Mouse (Mus musculus): ENCODE measurements at regions not wholly inside any gene's neighbourhood (a gene's known extent, or its start where the extent isn't known, plus 50 kb on each side); places are given as distances from the start of the nearest gene placed in this dataset.

GRCm38 (mm10) chr16:55710017-55710416 is 128.7 kb downstream of the Nfkbiz start:
- Histone ChIP-seq H3K4me1 (ENCODE audit: control insufficient read depth, insufficient read depth, low read length) (no peaks in the 10 kb centered on the region), H3K27ac (ENCODE audit: insufficient read depth, low read depth, low read length) (no peak overlapping the region), H3K4me3 (ENCODE audit: insufficient read depth, low read depth, low read length) (no peak overlapping the region)
- WGBS, result 34% methylated on average over 3 of the region's 3 CpGs
- no peak for TF ChIP-seq POLR2A (IDR thresholded peaks at IDR 0.05; ENCODE audit: insufficient read depth, low read depth, low read length)
- TF ChIP-seq CTCF (IDR thresholded peaks at IDR 0.05; ENCODE audit: insufficient read depth, low read depth, low read length), result no peak

- Histone ChIP-seq H3K4me1 (ENCODE audit: control insufficient read depth, insufficient read depth, low read length) (no peaks in the 10 kb centered on the region), H3K4me3 (ENCODE audit: insufficient read depth, low read depth, low read length) (no peak overlapping the region), H3K27ac (ENCODE audit: insufficient read depth, low read depth, low read length) (no peak overlapping the region)
- TF ChIP-seq CTCF (IDR thresholded peaks at IDR 0.05; ENCODE audit: insufficient read depth, low read depth, low read length), result no peak
- no peak for TF ChIP-seq POLR2A (IDR thresholded peaks at IDR 0.05; ENCODE audit: insufficient read depth, low read depth, low read length)
Measured at GRCm38 (mm10) chr16:55706502-55706901, 132.2 kb downstream of the Nfkbiz start.

DNA sequence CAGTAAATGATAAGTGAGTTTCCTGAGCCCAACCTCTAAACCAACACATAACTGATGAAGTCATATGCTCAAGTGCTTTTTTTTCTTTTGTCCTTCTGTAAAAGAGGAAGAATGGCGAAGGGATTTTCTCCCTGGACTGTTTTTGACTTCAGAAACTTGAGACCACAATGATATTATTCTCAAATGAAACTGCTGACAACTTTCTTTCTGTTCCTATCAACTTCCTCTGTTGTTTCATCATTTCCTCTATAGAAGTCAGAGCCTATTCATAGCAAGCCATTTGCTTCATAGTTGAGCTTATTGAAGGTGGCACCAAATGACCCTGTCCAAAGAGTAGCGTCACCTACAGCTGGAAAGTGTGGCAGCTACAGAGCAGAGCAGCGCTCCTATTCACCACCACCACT is 140.2 kb downstream of the Nfkbiz start:
- Histone ChIP-seq H3K4me3 (ENCODE audit: insufficient read depth, low read depth, low read length) (no peak overlapping the region), H3K4me1 (ENCODE audit: control insufficient read depth, insufficient read depth, low read length) (no peaks in the 10 kb centered on the region), H3K27ac (ENCODE audit: insufficient read depth, low read depth, low read length) (no peak overlapping the region)
- TF ChIP-seq CTCF (IDR thresholded peaks at IDR 0.05; ENCODE audit: insufficient read depth, low read depth, low read length) (no peak), POLR2A (IDR thresholded peaks at IDR 0.05; ENCODE audit: insufficient read depth, low read depth, low read length) (no peak)
- 84% methylated on average over 3 of the region's 3 CpGs for WGBS

DNA sequence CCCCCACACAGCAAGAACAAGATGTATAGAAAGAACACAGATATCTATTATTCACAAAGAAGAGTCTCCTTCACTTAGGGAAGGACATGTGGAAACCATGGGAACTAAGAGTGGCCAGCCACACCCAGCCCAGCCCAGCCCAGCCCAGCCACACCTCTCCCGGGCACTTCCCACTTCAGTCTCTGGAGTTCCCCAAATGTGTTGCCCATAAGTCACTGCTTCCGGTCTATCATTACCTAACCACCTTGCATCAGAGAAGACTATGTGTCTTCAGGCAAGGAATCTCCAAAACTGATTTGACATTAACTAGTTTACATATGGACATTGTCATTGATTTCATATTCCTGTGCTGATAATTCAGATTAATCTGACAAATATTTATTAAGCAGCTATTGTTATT is 147.6 kb downstream of the Nfkbiz start:
- TF ChIP-seq POLR2A (IDR thresholded peaks at IDR 0.05; ENCODE audit: insufficient read depth, low read depth, low read length) (no peak), CTCF (IDR thresholded peaks at IDR 0.05; ENCODE audit: insufficient read depth, low read depth, low read length) (no peak)
- Histone ChIP-seq H3K27ac (ENCODE audit: insufficient read depth, low read depth, low read length) (no peak overlapping the region), H3K4me1 (ENCODE audit: control insufficient read depth, insufficient read depth, low read length) (no peaks in the 10 kb centered on the region), H3K4me3 (ENCODE audit: insufficient read depth, low read depth, low read length) (no peak overlapping the region)
- 89% methylated on average over 2 of the region's 2 CpGs for WGBS

- no peak overlapping the region for H3K27ac ChIP-seq (ENCODE audit: insufficient read depth, low read depth, low read length)
- 85% methylated on average over 1 of the region's 1 CpGs for whole genome bisulfite sequencing
- H3K4me3 ChIP-seq (ENCODE audit: insufficient read depth, low read depth, low read length), result no peak overlapping the region
- no peaks in the 10 kb centered on the region for H3K4me1 ChIP-seq (ENCODE audit: control insufficient read depth, insufficient read depth, low read length)
- TF ChIP-seq POLR2A (IDR thresholded peaks at IDR 0.05; ENCODE audit: insufficient read depth, low read depth, low read length), result no peak
- TF ChIP-seq CTCF (IDR thresholded peaks at IDR 0.05; ENCODE audit: insufficient read depth, low read depth, low read length), result no peak
Measured at GRCm38 (mm10) chr16:55663946-55664345, 174.8 kb downstream of the Nfkbiz start.

GRCm38 (mm10) chr16:55636667-55637450 is 201.8 kb downstream of the Nfkbiz start:
- no peaks in the 10 kb centered on the region for H3K4me1 ChIP-seq (ENCODE audit: control insufficient read depth, insufficient read depth, low read length)
- WGBS, result 57% methylated on average over 3 of the region's 3 CpGs
- no peak overlapping the region for H3K27ac ChIP-seq (ENCODE audit: insufficient read depth, low read depth, low read length)
- TF ChIP-seq POLR2A (IDR thresholded peaks at IDR 0.05; ENCODE audit: insufficient read depth, low read depth, low read length) (no peak), CTCF (IDR thresholded peaks at IDR 0.05; ENCODE audit: insufficient read depth, low read depth, low read length) (no peak)
- no peak overlapping the region for H3K4me3 ChIP-seq (ENCODE audit: insufficient read depth, low read depth, low read length)

DNA sequence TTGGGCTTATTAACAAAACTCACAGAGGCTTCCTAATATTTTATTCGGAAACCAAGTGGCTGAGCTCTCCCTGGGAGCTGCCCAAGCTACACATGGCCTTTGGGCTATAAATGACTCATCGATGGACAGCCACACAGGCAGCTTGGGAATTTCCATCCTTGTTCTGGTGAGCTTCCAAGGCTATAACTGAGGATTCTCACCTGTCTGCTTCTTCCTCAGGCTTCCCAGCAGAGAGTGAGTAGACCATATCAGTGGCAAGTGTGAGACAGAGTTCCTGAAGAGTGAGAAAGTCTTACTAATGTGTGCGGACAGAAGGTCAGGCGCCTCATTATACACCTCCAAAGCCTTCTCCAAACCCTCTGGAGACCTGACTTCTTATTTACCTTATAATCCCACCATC is 202.5 kb downstream of the Nfkbiz start:
- no peaks in the 10 kb centered on the region for H3K4me1 ChIP-seq (ENCODE audit: control insufficient read depth, insufficient read depth, low read length)
- no peak overlapping the region for H3K4me3 ChIP-seq (ENCODE audit: insufficient read depth, low read depth, low read length)
- no peak overlapping the region for H3K27ac ChIP-seq (ENCODE audit: insufficient read depth, low read depth, low read length)
- no peak for TF ChIP-seq POLR2A (IDR thresholded peaks at IDR 0.05; ENCODE audit: insufficient read depth, low read depth, low read length)
- TF ChIP-seq CTCF (IDR thresholded peaks at IDR 0.05; ENCODE audit: insufficient read depth, low read depth, low read length), result no peak
- WGBS, result 94% methylated on average over 4 of the region's 4 CpGs

DNA sequence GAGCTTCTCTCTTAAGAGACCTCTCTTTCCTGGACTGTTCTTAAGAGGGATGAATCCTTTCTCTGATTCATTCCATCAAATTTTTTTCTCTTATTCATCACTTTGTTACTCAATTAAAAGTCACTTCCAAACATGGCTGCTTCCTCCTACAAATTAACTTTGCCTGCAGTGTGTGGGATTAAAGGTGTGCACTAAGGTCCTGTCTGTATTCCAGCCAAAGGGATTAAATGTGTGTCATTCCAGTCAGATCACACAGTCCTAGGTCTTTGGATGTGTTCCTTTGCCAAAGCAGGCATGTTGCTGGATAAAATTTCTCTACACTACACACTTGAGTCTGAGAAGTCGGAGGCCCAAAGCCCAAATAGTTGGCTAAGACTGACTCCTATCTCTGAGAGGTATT is 204.0 kb downstream of the Nfkbiz start:
- Histone ChIP-seq H3K4me1 (ENCODE audit: control insufficient read depth, insufficient read depth, low read length) (no peaks in the 10 kb centered on the region), H3K4me3 (ENCODE audit: insufficient read depth, low read depth, low read length) (no peak overlapping the region), H3K27ac (ENCODE audit: insufficient read depth, low read depth, low read length) (no peak overlapping the region)
- WGBS, result 85% methylated on average over 1 of the region's 1 CpGs
- TF ChIP-seq POLR2A (IDR thresholded peaks at IDR 0.05; ENCODE audit: insufficient read depth, low read depth, low read length) (no peak), CTCF (IDR thresholded peaks at IDR 0.05; ENCODE audit: insufficient read depth, low read depth, low read length) (no peak)

DNA sequence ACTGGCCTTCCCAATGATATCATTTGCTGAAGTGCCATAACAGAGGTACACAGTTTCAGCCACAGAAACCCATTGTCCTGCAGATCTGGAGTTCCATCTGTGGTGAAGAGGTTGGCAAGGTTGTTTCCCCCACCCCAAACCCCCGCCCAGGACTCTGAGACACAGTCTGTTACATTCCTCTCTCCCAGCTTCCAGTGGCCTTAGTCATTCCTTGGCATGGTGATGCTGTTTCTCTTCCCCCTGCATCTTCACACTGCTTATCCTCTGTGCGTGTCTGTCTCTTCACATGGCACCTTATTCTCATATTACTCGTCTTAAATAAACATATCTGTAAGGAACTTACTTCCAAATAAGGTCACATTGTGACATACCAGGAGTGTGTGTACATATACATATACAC is 206.5 kb downstream of the Nfkbiz start:
- no peak overlapping the region for H3K4me3 ChIP-seq (ENCODE audit: insufficient read depth, low read depth, low read length)
- no peak overlapping the region for H3K27ac ChIP-seq (ENCODE audit: insufficient read depth, low read depth, low read length)
- no peaks in the 10 kb centered on the region for H3K4me1 ChIP-seq (ENCODE audit: control insufficient read depth, insufficient read depth, low read length)
- 92% methylated on average over 3 of the region's 3 CpGs for WGBS
- TF ChIP-seq CTCF (IDR thresholded peaks at IDR 0.05; ENCODE audit: insufficient read depth, low read depth, low read length) (no peak), POLR2A (IDR thresholded peaks at IDR 0.05; ENCODE audit: insufficient read depth, low read depth, low read length) (no peak)

Data from olfactory bulb, adult 2 months (tissue).